Mouse (Mus musculus) CH12.LX (cell line): ENCODE results near the gene Syt1. TPM values are rescaled to one million over a fixed set of nuclear protein-coding genes. Genes with fewer than 3 reads are reported as not detected.

ENCODE experiments used
- DNase-seq: peaks from one replicate; pipeline ENCODE4 v3.0.0-alpha.2; 2013; ENCODE audit errors: extremely low read depth
- H3K27ac ChIP-seq: 2 replicates; pipeline ENCODE4 v1.5.1; 2012; ENCODE audit warnings: low read depth, mild to moderate bottlenecking, control low read depth, moderate library complexity; ENCODE audit not compliant: insufficient read depth
- H3K27me3 ChIP-seq: replicated peaks from 2 replicates; pipeline ENCODE3; 2012; ENCODE audit warnings: inconsistent platforms
- H3K36me3 ChIP-seq, 2 experiments: replicated peaks in 1 of 2; 2 replicates each; pipeline versions ENCODE3 to v1.6.1; 2012; ENCODE audit warnings: inconsistent platforms in 1 of 2, low read length in 1 of 2, mild to moderate bottlenecking in 1 of 2, mixed read lengths in 1 of 2, moderate library complexity in 1 of 2; ENCODE audit not compliant: control insufficient read depth in 1 of 2, insufficient read depth in 1 of 2
- H3K4me1 ChIP-seq, 2 experiments: 2 replicates each; pipeline ENCODE4 v1.6.1; 2012; ENCODE audit warnings: inconsistent platforms in 1 of 2, moderate library complexity in 1 of 2; ENCODE audit not compliant: insufficient read depth in 2 of 2, control insufficient read depth in 1 of 2
- H3K4me2 ChIP-seq: 2 replicates; pipeline ENCODE4 v1.6.1; 2012; ENCODE audit warnings: low read depth, mild to moderate bottlenecking, control low read depth; ENCODE audit not compliant: poor library complexity, insufficient read depth, severe bottlenecking
- H3K4me3 ChIP-seq, 3 experiments: fragments of 150-350 bp in 1 of 3; sonication (generic) in 1 of 3; replicated peaks in 1 of 3; 2 replicates each; pipeline versions ENCODE3 to v1.5.1; 2011 to 2012; ENCODE audit warnings: low read depth in 2 of 3, low read length in 2 of 3, mild to moderate bottlenecking in 2 of 3, moderate library complexity in 2 of 3, control low read depth in 1 of 3, improper control_type of control experiment in 1 of 3, inconsistent platforms in 1 of 3, mixed read lengths in 1 of 3; ENCODE audit not compliant: poor library complexity in 1 of 3
- H3K79me2 ChIP-seq: replicated peaks from 2 replicates; pipeline ENCODE4 v1.6.1; 2012; ENCODE audit warnings: mild to moderate bottlenecking, moderate library complexity; ENCODE audit not compliant: control insufficient read depth, poor library complexity, insufficient read depth, severe bottlenecking; ENCODE audit errors: extremely low read depth
- H3K9ac ChIP-seq: 2 replicates; pipeline ENCODE4 v1.6.1; 2012; ENCODE audit warnings: low read depth, mild to moderate bottlenecking, control low read depth, moderate library complexity; ENCODE audit not compliant: insufficient read depth
- H3K9me3 ChIP-seq: replicated peaks from 2 replicates; pipeline ENCODE3; 2012; ENCODE audit warnings: low read length, inconsistent platforms, mixed read lengths
- BHLHE40 ChIP-seq: IDR thresholded peaks from 2 replicates; pipeline ENCODE4 v1.6.1; 2011; ENCODE audit warnings: mild to moderate bottlenecking, low read depth, low read length, improper control_type of control experiment
- E2F4 ChIP-seq: IDR thresholded peaks from 2 replicates; pipeline ENCODE4 v1.6.1; 2011; ENCODE audit warnings: low read depth, low read length, improper control_type of control experiment; ENCODE audit not compliant: insufficient replicate concordance
- ETS1 ChIP-seq: conservative IDR thresholded peaks from 2 replicates; pipeline ENCODE4 v1.6.1; 2012; ENCODE audit warnings: low read depth, mild to moderate bottlenecking, inconsistent platforms, low read length, improper control_type of control experiment, moderate library complexity
- GABPA ChIP-seq: IDR thresholded peaks from 2 replicates; pipeline ENCODE4 v1.6.1; 2012; ENCODE audit warnings: low read depth, low read length, improper control_type of control experiment, inconsistent platforms; ENCODE audit not compliant: insufficient replicate concordance
- HCFC1 ChIP-seq: IDR thresholded peaks from 2 replicates; pipeline ENCODE4 v1.6.1; 2012; ENCODE audit warnings: low read depth, mild to moderate bottlenecking, inconsistent platforms, low read length, improper control_type of control experiment
- IRF4 ChIP-seq: IDR thresholded peaks from 2 replicates; pipeline ENCODE4 v1.6.1; 2014; ENCODE audit warnings: low read depth, mild to moderate bottlenecking, inconsistent platforms, low read length, improper control_type of control experiment
- JUND ChIP-seq: conservative IDR thresholded peaks from 2 replicates; pipeline ENCODE4 v1.6.1; 2011; ENCODE audit warnings: low read depth, low read length, improper control_type of control experiment
- KAT2A ChIP-seq: IDR thresholded peaks from 2 replicates; pipeline ENCODE4 v1.6.1; 2012; ENCODE audit warnings: low read length, improper control_type of control experiment, inconsistent platforms; ENCODE audit not compliant: insufficient replicate concordance
- MAFK ChIP-seq: IDR thresholded peaks from 2 replicates; pipeline ENCODE4 v1.6.1; 2011; ENCODE audit warnings: low read length, improper control_type of control experiment; ENCODE audit not compliant: insufficient replicate concordance
- MAX ChIP-seq: IDR thresholded peaks from 2 replicates; pipeline ENCODE4 v1.6.1; 2011; ENCODE audit warnings: low read length, improper control_type of control experiment
- MAZ ChIP-seq: IDR thresholded peaks from 2 replicates; pipeline ENCODE4 v1.6.1; 2012; ENCODE audit warnings: low read depth, mild to moderate bottlenecking, inconsistent platforms, low read length, improper control_type of control experiment, moderate library complexity
- MEF2A ChIP-seq: IDR thresholded peaks from 2 replicates; pipeline ENCODE4 v1.6.1; 2014; ENCODE audit warnings: low read depth, mild to moderate bottlenecking, inconsistent platforms, low read length, improper control_type of control experiment, borderline replicate concordance
- MYC ChIP-seq: IDR thresholded peaks from 2 replicates; pipeline ENCODE4 v1.6.1; 2011; ENCODE audit warnings: low read depth, mild to moderate bottlenecking, improper control_type of control experiment, low read length
- NELFE ChIP-seq: IDR thresholded peaks from 2 replicates; pipeline ENCODE4 v1.6.1; 2011; ENCODE audit warnings: low read depth, low read length, improper control_type of control experiment
- NRF1 ChIP-seq: IDR thresholded peaks from 2 replicates; pipeline ENCODE4 v1.6.1; 2014; ENCODE audit warnings: low read depth, mild to moderate bottlenecking, inconsistent platforms, low read length, improper control_type of control experiment, moderate library complexity
- PAX5 ChIP-seq: IDR thresholded peaks from 2 replicates; pipeline ENCODE4 v1.6.1; 2012; ENCODE audit warnings: low read length, inconsistent platforms, mixed read lengths
- POLR2A ChIP-seq: IDR thresholded peaks from 2 replicates; pipeline ENCODE4 v1.6.1; 2011; ENCODE audit warnings: low read depth, mild to moderate bottlenecking, improper control_type of control experiment, low read length
- POLR2AphosphoS2 ChIP-seq: IDR thresholded peaks from 2 replicates; pipeline ENCODE4 v1.6.1; 2011; ENCODE audit warnings: low read depth, low read length, improper control_type of control experiment
- RCOR1 ChIP-seq: conservative IDR thresholded peaks from 2 replicates; pipeline ENCODE4 v1.6.1; 2012; ENCODE audit warnings: low read depth, mild to moderate bottlenecking, inconsistent platforms, low read length, improper control_type of control experiment
- SMC3 ChIP-seq: IDR thresholded peaks from 2 replicates; pipeline ENCODE4 v1.6.1; 2011; ENCODE audit warnings: low read depth, low read length, improper control_type of control experiment
- UBTF ChIP-seq: IDR thresholded peaks from 2 replicates; pipeline ENCODE4 v1.6.1; 2012; ENCODE audit warnings: low read depth, mild to moderate bottlenecking, inconsistent platforms, low read length, improper control_type of control experiment, moderate library complexity
- ZC3H11A ChIP-seq: IDR thresholded peaks from 2 replicates; pipeline ENCODE4 v1.6.1; 2012; ENCODE audit warnings: low read depth, mild to moderate bottlenecking, inconsistent platforms, low read length, improper control_type of control experiment
- ZMIZ1 ChIP-seq: IDR thresholded peaks from 2 replicates; pipeline ENCODE4 v1.6.1; 2012; ENCODE audit warnings: low read depth, mild to moderate bottlenecking, inconsistent platforms, low read length, improper control_type of control experiment
- dilution Hi-C: fragments of 300-500 bp; cut with MboI; formaldehyde crosslinking; loops from 2 replicates; pipeline ENCODE4 v1.14.3; 2020; ENCODE audit warnings: low sequenced_read_pairs; ENCODE audit not compliant: extremely low pct_unique_long_range_greater_than_20kb, extremely low pct_ligation_motif_present
- in situ Hi-C: fragments of 300-500 bp; cut with MboI; formaldehyde crosslinking; loops from 3 replicates; pipeline ENCODE4 v1.14.3; 2019; ENCODE audit warnings: low sequenced_read_pairs, low pct_ligation_motif_present, low pct_unique_long_range_greater_than_20kb, mixed read lengths
- polyA plus RNA-seq: library from polyadenylated mRNA; unstranded; fragments of >175 nt; gene quantifications from 2 replicates; pipeline ENCODE4 v1.2.1, GENCODE M21; 2012; ENCODE audit warnings: low read depth; ENCODE audit not compliant: insufficient read length
- total RNA-seq, 2 experiments: library from RNA; depleted of rRNA; stranded (reverse); fragments of 300-350 nt in 1 of 2; fragments of >200 nt in 1 of 2; gene quantifications; 2 replicates each; pipeline ENCODE4 v1.2.3; 2012 to 2014

Gene Syt1
- total and polyA plus RNA-seq, 3 experiments = not detected

- DNase-seq = no peak
- Histone ChIP-seq H3K27me3 (no peaks in the 10 kb centered on the region), H3K4me3 (no peak overlapping the region), H3K9ac (no peak overlapping the region), H3K79me2 (no peaks in the 10 kb centered on the region), H3K36me3 (no peaks in the 10 kb centered on the region), H3K9me3 (no peaks in the 10 kb centered on the region), H3K27ac (no peak overlapping the region), H3K4me1 (no peaks in the 10 kb centered on the region), H3K4me2 (no peak overlapping the region)
- TF ChIP-seq UBTF (no peak), RCOR1 (no peak), PAX5 (no peak), NRF1 (no peak), IRF4 (no peak), MYC (no peak), NELFE (no peak), JUND (no peak), HCFC1 (no peak), MAFK (no peak), ZMIZ1 (no peak), KAT2A (no peak), ZC3H11A (no peak), ETS1 (no peak), SMC3 (no peak), MAZ (no peak), E2F4 (no peak), POLR2AphosphoS2 (no peak), BHLHE40 (no peak)
- dilution Hi-C loops = no loop called here
- in situ Hi-C loops = no loop called here
These were observed 530.5 kb downstream of the Syt1 start for GRCm38 (mm10) chr10:108480146-108480850.

- in situ Hi-C loops = no loop called here
These were observed 540.3 kb downstream of the Syt1 start for GRCm38 (mm10) chr10:108470319-108470955.

More at GRCm38 (mm10) chr10:108470319-108470955, 540.3 kb downstream of the Syt1 start:
- Histone ChIP-seq H3K27me3 (no peaks in the 10 kb centered on the region), H3K9ac (no peak overlapping the region), H3K9me3 (no peaks in the 10 kb centered on the region), H3K79me2 (no peaks in the 10 kb centered on the region), H3K27ac (no peak overlapping the region), H3K4me1 (no peaks in the 10 kb centered on the region), H3K36me3 (no peaks in the 10 kb centered on the region), H3K4me3 (no peak overlapping the region), H3K4me2 (no peak overlapping the region)
- dilution Hi-C loops = no loop called here
- TF ChIP-seq ZC3H11A (no peak), RCOR1 (no peak), MEF2A (no peak), MAX (no peak), GABPA (no peak), MAFK (no peak), POLR2A (no peak)
- DNase-seq = no peak
